Mouse (Mus musculus): Measurements from ENCODE around the gene Spaca4. TPM values are rescaled to one million over a fixed set of nuclear protein-coding genes. Genes with fewer than 3 reads are reported as not detected.
A peak's percentile ranks its signal among the peaks of the same experiment; 100 is the strongest.

The Spaca4 gene
- total RNA-seq, 2 experiments from 2014 or later, result not detected

GRCm38 (mm10) chr7:45733477-45733876 is 7.9 kb upstream of the Spaca4 start:
- intact Hi-C loops (cut with DNase I), result no loop called here
- DNase-seq (ENCODE audit: low spot score in 2 of 2), result no peak

- intact Hi-C loops (cut with DNase I), result no loop called here
- no peak for DNase-seq (ENCODE audit: low spot score in 2 of 2)
Observed at GRCm38 (mm10) chr7:45730727-45731431, 5.3 kb upstream of the Spaca4 start.

GRCm38 (mm10) chr7:45727625-45728024 is 2.0 kb upstream of the Spaca4 start:
- no peak for DNase-seq (ENCODE audit: low spot score in 2 of 2)
- intact Hi-C loops (cut with DNase I), result no loop called here

- intact Hi-C loops (cut with DNase I), result no loop called here
Observed at GRCm38 (mm10) chr7:45726419-45726818, 806 bp upstream of the Spaca4 start.

GRCm38 (mm10) chr7:45725151-45725550 is 462 bp downstream of the Spaca4 start:
- DNase-seq (ENCODE audit: low spot score in 2 of 2), result no peak
- intact Hi-C loops (cut with DNase I), result no loop called here

More at GRCm38 (mm10) chr7:45726419-45726818, 806 bp upstream of the Spaca4 start:
- DNase-seq (ENCODE audit: low spot score in 2 of 2), result no peak

GRCm38 (mm10) chr7:45723781-45724180 is 1.8 kb downstream of the Spaca4 start:
- DNase-seq (ENCODE audit: low spot score in 2 of 2), result no peak
- intact Hi-C loops (cut with DNase I), result no loop called here

- intact Hi-C loops (cut with DNase I), result no loop called here
- no peak for DNase-seq (ENCODE audit: low spot score in 2 of 2)
Observed at GRCm38 (mm10) chr7:45723301-45723700, 2.3 kb downstream of the Spaca4 start.

GRCm38 (mm10) chr7:45722348-45722713 is 3.3 kb downstream of the Spaca4 start:
- intact Hi-C loops (cut with DNase I), result no loop called here
- DNase-seq (ENCODE audit: low spot score in 2 of 2), result no peak

GRCm38 (mm10) chr7:45721642-45722347 is 3.8 kb downstream of the Spaca4 start:
- DNase-seq (ENCODE audit: low spot score in 2 of 2), result no peak
- intact Hi-C loops (cut with DNase I), result no loop called here

GRCm38 (mm10) chr7:45721234-45721571 is 4.4 kb downstream of the Spaca4 start:
- no peak for DNase-seq (ENCODE audit: low spot score in 2 of 2)
- intact Hi-C loops (cut with DNase I), result no loop called here

GRCm38 (mm10) chr7:45720413-45721233 is 5.0 kb downstream of the Spaca4 start, which contains the start of gene Fam83e:
Gene Fam83e (plus strand): TSS chr7:45721212.
- no peak for DNase-seq (ENCODE audit: low spot score in 2 of 2)
- intact Hi-C loops (cut with DNase I), result no loop called here

GRCm38 (mm10) chr7:45719738-45720412 is 5.7 kb downstream of the Spaca4 start:
- DNase-seq (ENCODE audit: low spot score in 2 of 2), result no peak
- intact Hi-C loops (cut with DNase I), result no loop called here

- intact Hi-C loops (cut with DNase I), result no loop called here
- DNase-seq (ENCODE audit: low spot score in 2 of 2), result no peak
Observed at GRCm38 (mm10) chr7:45719180-45719579, 6.4 kb downstream of the Spaca4 start.

- intact Hi-C loops (cut with DNase I), result no loop called here
- DNase-seq (ENCODE audit: low spot score in 2 of 2), result no peak
Observed at GRCm38 (mm10) chr7:45718331-45718730, 7.3 kb downstream of the Spaca4 start.

- intact Hi-C loops (cut with DNase I), result no loop called here
- DNase-seq (ENCODE audit: low spot score in 2 of 2), result peak; percentile 98 to 100
Observed at GRCm38 (mm10) chr7:45717918-45718297, 7.7 kb downstream of the Spaca4 start, which contains the start of gene Sphk2. Gene Sphk2 (minus strand): TSS chr7:45718002.

- intact Hi-C loops (cut with DNase I), result no loop called here
- no peak for DNase-seq (ENCODE audit: low spot score in 2 of 2)
Observed at GRCm38 (mm10) chr7:45716952-45717917, 8.4 kb downstream of the Spaca4 start.

GRCm38 (mm10) chr7:45716460-45716857 is 9.2 kb downstream of the Spaca4 start:
- no peak for DNase-seq (ENCODE audit: low spot score in 2 of 2)
- intact Hi-C loops (cut with DNase I), result no loop called here

- intact Hi-C loops (cut with DNase I), result no loop called here
- no peak for DNase-seq (ENCODE audit: low spot score in 2 of 2)
Observed at GRCm38 (mm10) chr7:45715741-45716459, 9.7 kb downstream of the Spaca4 start.

Measured in left cerebral cortex, postnatal 36 days (tissue).